Mouse (Mus musculus) yolk sac, embryonic 10.5 days (tissue): ENCODE results near the gene Evi5.
A peak's percentile ranks its signal among the peaks of the same experiment; 100 is the strongest.

Source experiments
- DNase-seq: peaks from one replicate; pipeline ENCODE4 v3.0.0-alpha.2; 2017; ENCODE audit warnings: low spot score

The Evi5 gene

DNA sequence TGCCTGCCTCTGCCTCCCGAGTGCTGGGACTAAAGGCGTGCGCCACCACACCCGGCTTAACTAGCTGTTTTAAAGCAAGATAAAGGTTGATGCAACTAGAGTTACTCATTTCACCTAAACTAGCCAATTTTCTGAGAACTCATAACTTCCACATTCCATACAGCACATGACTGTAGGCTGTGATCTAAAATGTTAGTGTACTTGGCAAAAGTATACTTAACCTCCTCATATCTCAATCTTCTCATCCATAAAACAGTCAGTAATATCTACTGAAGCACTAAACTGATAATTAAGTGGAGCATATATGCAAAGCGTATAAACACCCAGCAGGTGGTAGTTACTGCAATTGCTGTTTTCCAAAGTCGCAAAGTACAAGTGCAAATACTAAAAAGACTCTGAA lies 1.6 kb downstream of the Evi5 start:
- DNase-seq, result no peak

DNA sequence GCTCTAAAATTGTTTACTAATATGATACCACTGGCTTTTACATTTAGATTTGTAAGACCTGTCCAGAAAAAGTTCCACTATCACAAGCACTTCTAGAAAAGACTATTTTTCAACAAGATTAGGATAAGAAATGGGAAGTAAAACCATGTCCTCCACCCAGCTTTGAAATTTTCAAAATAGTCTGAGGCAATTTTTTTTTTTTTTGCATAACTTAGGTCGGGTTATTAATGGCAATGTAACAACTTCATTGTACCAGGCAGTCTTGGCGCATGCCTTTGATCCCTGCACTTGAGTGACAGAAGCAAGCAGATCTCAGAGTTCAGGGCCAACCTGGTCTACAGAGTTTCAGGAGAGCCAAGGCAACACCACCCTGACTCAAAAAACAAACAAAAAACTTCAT lies 5.2 kb downstream of the Evi5 start:
- DNase-seq, result no peak

DNA sequence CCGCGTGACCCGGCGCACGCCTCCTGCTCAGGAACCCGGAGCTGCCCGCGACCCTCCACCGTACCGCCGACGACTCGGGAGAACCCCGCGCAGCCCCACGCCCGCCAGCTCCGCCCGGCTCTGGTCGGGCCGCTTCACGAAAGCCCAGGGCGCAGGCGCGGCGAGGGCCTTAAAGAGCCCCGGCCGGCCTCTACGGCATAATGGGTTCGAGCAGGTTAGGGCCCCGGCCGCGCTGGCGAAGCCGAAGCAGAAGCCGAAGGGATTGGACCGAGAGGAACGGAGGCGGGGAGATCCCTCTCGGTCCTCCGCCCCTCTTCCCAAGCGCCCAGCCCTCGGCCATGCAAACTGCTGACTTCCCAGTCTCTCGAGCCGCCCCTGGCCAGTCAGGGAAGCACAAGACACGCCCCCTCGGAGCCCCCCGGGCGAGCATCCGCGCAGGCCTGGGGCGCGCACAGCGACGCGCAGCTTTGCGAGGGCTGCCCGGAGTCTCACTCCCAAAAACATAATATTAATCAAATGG lies 5.9 kb downstream of the Evi5 start:
- DNase-seq, result peak; percentile 96

DNA sequence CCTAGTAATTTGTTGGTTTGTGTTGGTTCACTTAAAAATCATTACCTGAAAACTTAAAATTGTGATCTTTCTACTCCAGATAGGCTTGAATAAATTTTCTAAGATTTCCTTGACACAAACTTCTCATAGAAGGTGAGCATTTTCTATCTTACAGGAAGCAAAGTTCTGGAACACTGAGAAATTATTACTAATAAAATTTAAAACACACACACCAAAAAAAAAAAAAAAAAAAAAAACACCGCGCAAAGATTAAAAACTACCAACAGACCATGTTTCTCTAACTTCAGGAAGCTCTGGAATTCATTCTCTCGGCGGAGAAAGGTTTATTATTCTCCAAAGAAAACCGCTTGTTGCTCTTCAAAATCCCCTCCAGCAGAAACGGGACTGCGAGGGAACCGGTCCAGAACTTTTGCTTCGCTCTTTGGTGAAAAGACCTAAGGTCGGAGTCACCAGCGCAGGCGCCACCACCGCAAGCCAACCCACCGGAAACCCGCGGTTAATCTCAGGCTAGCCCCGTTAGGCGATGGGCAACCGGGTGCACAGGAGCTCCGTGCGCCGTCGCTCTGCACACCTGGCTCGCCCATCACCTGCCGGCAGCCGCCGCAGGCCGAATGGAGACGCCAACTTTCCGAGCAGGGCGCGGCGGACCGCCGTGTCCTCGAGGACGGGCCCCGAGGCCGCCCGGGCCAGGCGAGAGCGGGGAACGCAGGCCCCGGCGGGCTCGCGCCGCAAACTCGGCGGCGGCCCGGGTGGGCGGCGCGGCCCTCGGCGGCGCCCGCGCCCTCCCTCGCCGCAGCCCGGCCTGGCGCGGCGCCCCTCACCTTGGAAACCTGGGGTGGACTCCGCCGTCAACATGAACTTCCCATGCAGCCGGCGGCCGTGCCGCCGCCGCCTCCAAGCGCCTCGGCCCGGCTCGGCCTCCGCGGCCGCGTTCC lies 6.7 kb downstream of the Evi5 start:
- peak; percentile 71 for DNase-seq

DNA sequence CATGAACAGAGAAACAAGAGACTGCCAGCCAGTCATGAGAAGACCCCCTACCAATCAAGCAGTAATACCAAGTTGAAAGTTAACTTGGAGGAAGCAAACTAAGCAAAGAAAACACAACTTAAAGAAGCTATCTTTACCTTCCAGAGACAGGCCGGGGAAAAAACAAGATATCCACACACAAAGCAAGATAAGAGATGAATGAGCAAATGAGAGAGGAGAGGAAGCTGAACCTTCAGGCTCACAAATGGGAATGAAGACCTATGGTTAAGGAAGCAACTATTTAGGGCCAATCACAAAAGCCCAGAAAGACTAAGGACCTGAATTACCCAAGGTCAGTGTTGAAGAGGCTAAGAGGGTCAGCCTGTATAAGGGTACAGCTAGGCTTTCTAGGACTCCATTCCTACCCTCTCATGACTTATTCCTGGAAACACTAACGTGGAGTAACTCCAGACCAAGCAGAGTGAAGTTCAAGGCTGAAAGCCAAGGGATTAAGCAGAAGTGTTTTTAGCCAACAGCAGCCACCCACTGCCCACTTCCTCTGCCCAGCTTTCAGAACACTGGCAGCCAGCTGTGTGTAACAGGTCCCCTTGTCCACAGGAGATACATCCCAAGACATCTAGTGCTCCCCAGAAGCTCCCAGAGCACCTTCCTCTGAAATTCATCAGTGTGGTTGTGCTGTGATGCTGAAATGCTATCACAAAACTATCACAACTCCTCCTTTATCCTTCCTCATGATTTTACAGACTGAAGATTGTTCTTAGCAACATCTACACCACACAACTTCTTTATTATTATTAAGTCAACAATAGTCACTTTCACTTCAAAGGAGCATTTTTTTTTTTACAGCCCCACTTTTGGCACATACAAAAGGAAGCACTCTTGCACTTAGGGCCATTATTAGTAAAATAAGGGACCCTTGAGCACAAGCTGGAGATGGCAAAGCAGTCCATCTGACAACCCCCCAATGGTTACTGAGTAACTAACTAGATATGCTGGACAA lies 8.5 kb downstream of the Evi5 start:
- peak; percentile 56 for DNase-seq

DNA sequence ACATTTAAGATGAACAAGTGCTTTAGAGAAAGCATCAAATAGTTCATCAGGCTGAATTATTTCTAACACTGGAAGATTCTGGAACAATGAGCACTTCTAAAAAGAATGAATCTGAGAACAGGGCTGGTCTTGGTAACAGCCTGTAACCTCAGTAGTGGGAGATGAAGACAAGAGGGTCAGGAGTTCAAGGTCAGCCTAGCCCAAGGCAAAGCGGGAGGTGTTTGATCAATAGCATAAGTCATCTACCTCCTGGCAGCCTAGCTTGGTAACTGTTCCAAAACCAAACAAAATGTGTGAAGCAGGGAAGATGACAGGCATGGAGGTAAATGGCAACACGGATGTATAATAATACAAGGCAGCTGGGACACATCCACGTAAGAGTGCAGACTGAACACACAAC lies 10.9 kb downstream of the Evi5 start:
- no peak for DNase-seq

DNA sequence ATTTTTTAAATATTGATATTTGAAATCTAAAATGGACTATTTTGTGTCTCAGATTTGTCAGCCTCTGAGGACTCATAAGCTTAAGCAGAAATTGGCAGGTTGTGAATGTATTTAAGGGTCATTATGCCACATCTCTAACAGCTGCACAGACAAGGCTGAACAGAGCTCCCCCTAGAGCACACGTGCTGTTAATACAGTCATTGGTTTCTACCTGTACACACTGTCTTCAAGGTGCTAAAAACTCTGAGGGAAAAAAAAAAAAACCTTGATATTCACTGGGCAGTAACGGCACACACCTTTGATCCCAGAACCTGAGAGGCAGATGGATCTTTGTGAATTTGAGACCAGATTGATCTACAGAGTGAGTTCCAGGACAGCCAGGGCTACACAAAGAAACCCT lies 15.9 kb downstream of the Evi5 start:
- no peak for DNase-seq

DNA sequence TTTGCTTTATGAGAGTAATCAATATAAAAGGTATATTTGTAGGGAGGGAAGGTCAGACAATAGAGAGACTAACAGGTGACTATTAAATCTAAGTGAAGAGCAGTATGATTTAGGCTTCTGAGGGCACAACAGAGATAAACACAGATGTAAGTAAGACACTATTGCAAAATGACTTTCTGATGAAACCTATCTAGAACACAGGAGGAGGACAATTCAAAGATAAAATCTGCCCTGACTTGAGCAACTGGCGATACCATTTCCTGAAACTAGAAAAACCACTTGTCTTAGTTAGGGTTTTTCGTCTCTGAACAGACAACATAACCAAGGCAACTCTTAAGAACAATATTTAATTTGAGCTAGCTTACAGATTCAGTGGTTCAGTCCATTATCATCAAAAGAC lies 19.4 kb downstream of the Evi5 start:
- no peak for DNase-seq

DNA sequence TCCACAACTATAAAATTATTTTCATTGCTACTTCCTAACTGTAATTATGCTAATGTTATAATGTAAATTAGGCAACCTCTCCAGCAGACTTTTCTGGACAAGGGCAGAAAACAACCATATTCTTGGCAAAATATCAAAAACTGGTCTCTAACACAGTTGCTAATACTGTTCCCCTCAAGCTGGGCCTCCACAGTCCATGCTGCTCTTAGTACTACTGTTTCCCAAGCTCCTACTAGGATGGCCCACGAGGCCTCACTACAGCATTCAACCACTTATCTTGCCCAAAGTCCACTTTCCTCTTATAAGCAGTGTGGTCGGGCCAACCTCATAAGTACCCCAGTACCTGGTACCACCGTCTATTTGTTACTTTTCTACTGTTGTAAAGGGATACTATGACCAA lies 20.4 kb downstream of the Evi5 start:
- no peak for DNase-seq

DNA sequence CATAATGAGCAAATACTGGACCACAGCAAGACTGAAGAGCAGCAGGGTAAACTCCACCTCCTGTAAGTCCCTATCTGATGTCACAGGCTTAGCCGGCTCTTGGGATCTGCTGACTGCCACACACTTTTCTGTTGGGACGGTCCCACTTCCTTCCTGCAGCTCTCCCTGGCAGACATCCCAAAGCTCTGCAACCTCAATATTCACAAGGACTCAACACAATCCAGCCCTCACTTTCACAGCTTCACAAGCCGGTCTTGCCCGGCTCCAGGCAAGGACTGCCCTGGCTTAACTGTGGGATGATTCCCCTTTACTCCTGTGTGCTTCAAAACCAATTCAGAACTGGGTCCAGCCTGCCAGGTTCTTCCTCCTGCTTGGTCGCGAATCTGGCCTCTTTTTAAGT lies 21.1 kb downstream of the Evi5 start:
- DNase-seq, result no peak

DNA sequence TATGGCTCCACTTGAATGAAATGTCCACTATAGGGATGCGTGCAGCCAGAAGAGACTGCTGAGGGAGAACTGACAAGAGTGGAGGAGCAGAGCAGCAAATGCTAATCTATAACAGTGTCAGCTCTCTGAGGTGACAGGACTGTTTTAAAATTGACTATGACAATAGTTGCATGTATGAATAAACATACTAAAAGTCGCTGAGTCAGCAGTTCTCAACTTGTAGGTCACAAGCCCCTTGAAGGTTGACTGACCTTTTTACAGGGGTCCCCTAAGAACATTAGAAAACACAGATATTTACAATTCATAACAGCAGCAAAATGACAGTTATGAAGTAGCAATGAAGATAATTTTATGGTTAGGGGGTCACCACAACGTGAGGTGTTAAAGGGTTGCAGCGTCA lies 25.9 kb downstream of the Evi5 start:
- DNase-seq, result no peak

DNA sequence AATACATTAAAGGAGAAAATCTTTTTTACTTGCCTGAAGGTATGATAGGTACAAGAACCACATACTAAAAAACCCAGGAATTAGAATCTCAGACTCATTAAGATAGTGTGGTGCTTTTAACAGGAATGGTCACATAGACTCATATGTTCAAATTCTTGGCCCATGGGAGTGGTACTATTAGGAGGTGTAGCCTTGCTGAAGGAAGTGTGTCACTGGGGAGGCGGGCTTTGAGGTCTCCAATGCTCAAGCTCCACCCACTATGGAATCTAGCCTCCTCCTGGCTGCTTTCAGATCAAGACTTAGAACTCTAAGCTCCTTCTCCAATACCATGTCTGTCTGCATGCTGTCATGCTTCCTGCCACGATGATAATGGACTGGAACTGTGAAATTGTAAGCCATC lies 27.1 kb downstream of the Evi5 start:
- DNase-seq, result no peak

DNA sequence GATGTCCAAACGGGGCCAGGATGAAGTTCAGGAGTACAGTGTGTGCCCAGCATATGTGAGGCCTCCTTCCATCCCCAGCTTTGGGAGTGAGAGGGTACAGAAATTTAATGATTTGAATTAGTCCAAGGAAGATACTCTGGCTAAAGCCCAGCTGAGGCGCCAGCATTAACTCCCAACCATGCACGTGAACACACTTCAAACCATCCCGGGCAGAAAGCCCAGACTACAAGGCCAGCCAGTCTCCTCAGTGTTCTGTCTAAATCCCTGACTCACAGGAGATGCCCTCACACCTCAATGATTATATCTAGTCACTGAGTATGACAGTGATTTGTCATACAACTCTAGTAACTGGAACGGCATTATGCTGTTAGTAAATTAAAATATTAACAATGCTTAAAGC lies 27.6 kb downstream of the Evi5 start:
- DNase-seq, result no peak

DNA sequence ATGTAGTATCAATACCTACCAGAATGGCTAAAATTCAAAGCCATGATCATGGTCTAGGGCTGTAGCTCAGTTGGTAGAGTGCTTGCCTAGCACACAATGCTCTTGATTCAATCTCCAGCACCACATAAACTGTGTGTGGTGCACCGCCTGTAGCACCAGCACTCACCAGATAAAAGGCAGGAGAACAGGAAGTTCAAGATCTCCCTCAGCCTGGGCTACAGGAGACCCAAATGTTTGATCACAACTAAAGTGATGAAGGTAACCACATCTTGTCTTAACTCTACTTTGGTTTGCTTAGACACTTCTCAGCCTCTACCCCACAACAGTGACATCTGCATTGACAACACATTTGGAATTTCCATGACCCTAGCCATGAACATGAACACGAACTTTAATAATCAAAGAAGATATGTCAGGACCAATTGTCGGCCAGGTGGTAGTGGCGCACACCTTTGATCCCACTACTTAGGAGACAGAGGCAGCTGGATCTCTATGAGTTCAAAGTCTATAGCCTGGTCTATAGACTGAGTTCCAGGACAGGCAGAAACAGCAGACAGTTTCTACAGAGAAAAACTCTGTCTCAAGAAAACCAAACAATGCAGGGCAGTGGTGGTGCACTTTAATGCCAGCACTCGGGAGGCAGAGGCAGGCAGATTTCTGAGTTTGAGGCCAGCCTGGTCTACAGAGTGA lies 34.2 kb downstream of the Evi5 start:
- no peak for DNase-seq

DNA sequence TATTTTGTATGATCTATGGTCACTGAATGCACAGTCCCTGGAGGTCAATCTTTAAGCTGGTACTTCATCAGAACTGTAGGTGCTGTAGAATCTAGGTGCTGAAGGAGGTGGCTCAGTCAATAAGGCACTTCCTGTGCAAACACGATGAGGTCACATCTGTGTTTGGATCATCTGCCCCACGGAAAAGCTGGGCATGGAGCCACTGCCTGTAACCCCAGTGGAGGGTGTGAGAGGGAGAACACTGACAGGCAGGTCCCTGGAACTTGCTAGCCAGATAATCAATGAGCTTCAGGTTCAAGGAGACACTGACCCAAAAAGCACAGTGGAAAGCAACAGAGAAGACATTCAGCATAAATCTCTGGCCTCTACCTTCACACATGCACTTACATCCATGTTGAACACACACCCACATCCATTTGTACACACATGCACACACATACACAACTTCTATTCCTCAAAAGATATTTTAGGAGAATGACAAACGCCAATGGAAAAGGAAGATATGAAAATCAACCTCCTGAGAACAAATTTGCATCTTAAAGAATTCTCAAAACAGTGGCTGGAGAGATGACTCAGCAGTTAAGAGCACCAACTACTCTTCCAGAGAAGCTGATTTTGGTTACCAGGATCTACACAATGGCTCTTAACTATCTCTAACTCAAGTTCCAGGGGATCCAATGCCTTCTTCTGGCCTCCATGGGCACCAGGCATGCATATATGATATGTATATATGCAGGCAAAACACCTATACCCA lies 35.8 kb downstream of the Evi5 start:
- DNase-seq, result no peak

DNA sequence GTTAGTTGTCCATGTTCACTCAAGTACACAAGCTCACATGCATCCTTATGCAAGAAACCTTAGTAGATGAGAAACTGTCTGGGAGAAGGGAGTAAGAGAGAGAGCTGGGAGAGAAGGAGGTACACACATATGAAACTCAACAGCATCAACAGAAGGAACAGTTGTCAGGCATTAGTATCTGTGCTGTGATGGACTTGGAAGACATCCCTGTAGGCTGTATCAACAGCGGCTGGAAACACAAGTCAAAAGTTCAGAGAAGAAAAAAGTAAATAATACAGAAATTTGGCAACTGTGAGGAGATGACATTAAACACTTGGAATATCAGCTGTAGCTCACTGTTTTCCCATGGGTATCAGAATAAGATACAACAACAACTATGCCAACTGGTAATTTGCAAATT lies 40.6 kb downstream of the Evi5 start:
- DNase-seq, result no peak

DNA sequence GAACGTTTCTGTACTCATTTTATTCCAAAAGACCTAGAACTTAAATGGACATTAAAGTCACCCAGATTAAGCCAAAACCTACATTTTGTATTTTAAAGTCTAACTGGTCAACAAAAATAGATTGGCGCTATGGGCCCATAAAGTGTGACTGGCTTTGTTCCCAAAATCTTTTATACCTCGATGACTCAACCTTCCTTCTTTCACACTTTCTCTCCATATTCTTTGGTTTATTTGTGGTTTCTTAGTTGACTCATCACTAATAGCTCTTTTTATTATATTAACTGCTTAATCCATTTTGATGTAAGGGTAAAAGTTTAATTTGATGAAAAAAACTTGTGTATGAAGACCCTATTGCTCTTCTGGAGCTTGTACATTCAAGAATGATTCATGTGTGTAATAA lies 43.6 kb downstream of the Evi5 start:
- DNase-seq, result no peak

DNA sequence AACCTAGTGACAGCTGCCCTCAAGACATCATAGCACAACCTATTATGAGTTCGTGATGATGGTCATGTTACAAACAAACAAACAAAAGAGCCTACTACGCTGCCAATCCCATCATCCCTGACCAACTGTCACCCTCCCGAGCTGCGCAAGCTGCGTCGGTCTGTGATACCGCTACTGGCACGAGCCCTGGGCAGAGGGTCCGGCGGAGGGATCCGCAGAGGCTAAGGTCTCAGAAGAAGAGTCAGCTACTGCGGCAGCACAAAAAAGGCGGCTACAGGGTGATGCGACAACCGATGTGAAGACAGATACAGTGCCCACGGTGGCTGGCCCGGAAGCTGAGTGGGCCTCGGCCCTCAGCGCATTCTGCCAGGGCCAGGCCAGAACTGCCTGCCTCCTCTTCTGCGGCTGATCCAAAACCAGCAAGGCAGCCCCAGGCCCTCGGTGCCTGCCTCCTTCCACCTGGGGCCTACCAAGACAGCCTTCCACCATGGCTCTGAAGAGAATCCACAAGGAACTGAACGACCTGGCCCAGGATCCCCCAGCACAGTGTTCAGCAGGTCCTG lies 44.8 kb downstream of the Evi5 start, which contains the start of gene Ube2d2b:
Ube2d2b (plus strand) TSS at position 102 of the 563 bp plus-strand sequence.
- no peak for DNase-seq

DNA sequence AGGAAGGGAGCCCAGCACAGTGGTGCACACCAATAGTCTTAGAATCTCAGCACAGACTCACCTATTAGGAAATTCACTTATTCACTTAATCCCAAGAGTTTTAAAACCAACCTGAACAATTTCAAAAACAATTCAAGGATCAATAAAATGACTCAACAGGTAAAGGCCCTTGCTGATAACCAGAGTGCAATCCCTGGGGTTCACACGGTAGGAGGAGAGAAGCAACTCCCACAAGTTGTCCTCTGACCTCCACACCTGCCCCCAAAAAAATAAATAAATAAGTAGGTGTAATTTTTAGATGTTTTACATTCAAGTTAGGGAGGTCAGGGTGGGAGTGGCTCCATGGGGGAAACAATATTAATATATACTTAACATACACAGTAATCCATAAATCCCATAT lies 52.4 kb downstream of the Evi5 start:
- no peak for DNase-seq

DNA sequence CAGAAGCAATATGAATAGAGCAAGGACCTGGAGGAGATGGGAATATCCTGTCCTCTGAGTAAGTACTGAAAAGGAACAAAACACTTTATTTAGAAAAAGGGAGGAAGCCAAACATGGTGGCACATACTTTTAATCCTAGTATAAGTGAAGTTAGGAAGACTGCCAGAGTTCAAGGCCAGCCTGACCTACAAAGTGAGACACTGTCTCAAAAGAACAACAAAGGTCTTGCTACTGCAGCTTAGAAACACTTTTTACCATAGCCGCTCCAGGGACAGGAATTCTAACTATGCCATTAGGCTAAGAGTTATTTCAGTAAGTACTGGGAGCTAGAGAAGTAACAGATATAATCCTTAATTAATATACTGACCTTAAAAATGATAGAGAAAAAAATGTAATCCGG lies 60.3 kb downstream of the Evi5 start:
- no peak for DNase-seq

DNA sequence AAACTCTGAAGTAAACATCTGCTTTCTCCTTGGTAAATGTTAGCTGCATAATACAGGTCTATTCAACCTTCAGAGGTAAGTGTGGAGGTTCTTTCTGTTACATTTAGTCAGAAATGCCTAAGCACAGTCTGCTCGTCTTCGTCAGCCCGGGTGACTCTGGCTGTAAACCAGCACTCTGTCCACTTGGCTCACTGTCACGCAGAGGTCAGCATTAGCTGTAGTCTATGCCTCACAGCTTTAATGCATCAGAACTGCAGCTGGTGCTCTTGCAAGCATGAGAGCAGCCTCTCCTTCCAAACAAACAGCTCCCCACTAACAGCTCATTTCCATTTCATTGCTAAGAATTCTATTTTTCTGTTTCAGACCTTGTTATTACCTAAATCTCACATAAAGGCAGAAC lies 67.4 kb downstream of the Evi5 start:
- no peak for DNase-seq
